Mouse (Mus musculus): ENCODE data around the gene Gins2.

- TF ChIP-seq GATA1 (IDR thresholded peaks at IDR 0.05; ENCODE audit: borderline replicate concordance, low read length): no peak
- TF ChIP-seq FLI1 (IDR thresholded peaks at IDR 0.05; ENCODE audit: low read length): no peak
Measured at GRCm38 (mm10) chr8:120607460-120607859, 18.4 kb upstream of the Gins2 start.

Data from megakaryocyte, embryonic 14.5 days (primary cell).